Mouse (Mus musculus): Measurements from ENCODE around the gene Zhx3. TPM values are rescaled to one million over a fixed set of nuclear protein-coding genes. Genes with fewer than 3 reads are reported as not detected.

Zhx3 gene
- polyA plus RNA-seq, 1 experiment from 2014 or later, result 12.0 TPM

DNA sequence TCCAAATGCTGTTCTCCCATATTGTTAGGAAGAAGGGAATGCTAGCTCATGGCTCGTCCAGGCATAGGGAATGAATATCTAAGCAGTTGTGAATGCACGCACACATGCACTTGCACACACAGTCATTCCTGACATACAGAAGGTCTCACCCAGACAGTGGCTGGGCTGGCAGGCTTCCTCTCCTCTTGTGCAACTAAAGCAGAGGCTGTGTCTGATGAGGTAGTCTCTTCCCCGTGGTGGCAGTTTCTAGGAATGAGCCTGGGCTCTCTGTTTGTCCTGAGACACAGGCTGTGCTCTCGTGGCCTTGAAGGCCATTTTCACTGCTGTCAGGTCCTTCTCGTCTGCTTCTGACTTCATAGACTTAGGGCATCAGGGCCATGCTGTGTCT lies 128.0 kb downstream of the Zhx3 start:
- H3K27ac ChIP-seq, result no peak overlapping the region
- H3K4me3 ChIP-seq, result no peak overlapping the region
- no peak overlapping the region for H3K4me2 ChIP-seq (replicated peaks)
- 94% methylated on average over 5 of the region's 5 CpGs for WGBS
- no peaks in the 10 kb centered on the region for H3K9me3 ChIP-seq
- H3K27me3 ChIP-seq, result no peaks in the 10 kb centered on the region
- H3K4me1 ChIP-seq, result peaks cover 20% of the 10 kb centered on the region
- peaks cover 57% of the 10 kb centered on the region for H3K36me3 ChIP-seq
- H3K9ac ChIP-seq, result no peak overlapping the region
- ATAC-seq (ENCODE audit: insufficient number of reproducible peaks, insufficient read depth, low FRiP score, low TSS enrichment), result no peak

DNA sequence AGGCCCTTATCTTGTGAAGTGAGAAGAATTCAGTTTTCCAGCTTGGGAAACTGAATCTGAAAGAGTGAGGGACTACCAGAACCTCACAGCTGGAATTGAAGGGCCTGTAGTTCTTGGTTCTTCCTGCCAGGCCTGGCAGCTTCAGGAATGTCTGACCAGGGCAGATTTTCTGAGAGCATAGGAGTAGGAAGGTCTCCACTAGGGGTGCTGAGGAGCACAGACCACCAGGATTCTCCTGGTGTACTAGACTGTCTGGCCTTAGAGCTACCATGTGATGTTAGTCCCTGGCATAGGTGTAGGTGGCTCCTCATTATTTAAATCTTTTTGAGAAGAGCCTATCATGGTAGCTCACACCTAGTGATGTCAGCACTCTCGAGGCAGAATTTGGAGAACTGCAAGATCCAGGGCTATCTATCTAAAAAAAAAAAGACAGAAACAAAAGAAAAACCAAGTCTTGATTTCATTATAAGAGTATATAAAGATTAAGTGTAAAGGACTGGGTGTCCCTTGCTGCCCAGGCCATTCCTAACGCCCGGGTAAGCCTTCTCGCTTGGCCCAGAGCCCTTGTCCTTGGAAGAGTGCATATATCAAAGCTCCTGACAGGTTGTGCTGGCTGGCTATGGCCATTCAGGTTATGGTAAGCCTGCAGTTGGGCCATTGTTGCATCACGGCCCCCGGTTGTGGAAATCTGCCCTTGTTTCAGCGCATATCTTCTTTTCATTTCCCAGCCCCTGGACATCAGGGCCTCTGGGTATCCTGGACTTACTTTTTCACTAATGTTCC lies 128.6 kb downstream of the Zhx3 start:
- Histone ChIP-seq H3K9ac (no peak overlapping the region), H3K36me3 (peaks cover 56% of the 10 kb centered on the region), H3K4me1 (peaks cover 26% of the 10 kb centered on the region), H3K27ac (no peak overlapping the region; the same call in 1 of the 2 replicates), H3K27me3 (no peaks in the 10 kb centered on the region), H3K9me3 (no peaks in the 10 kb centered on the region), H3K4me2 (replicated peaks) (no peak overlapping the region), H3K4me3 (no peak overlapping the region)
- no peak for ATAC-seq (ENCODE audit: insufficient number of reproducible peaks, insufficient read depth, low FRiP score, low TSS enrichment)
- WGBS, result 93% methylated on average over 7 of the region's 7 CpGs

DNA sequence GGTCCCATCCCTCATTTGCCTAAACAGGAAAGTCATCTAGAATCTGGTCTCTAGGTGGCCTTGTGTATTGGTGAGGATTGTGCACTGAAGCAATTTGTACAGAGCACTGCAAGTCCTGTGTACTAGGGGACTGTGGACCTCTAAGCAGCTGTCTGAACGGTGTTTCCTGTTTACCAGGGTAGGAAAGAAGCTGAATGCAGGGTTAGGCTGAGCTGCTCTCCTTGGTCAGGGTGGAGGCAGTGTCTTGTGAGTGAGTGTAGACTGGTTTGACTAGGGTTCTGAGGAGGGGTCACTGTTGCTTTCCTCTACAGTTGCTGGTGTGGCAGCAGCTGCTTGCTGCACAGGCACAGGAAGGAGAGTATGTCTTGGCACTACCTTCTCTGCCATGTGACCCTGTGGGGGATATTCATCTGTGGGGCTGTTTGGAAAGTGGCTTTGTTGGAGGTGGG lies 130.6 kb downstream of the Zhx3 start:
- Histone ChIP-seq H3K4me2 (replicated peaks) (no peak overlapping the region), H3K4me3 (no peak overlapping the region), H3K9ac (no peak overlapping the region), H3K9me3 (no peaks in the 10 kb centered on the region), H3K27me3 (no peaks in the 10 kb centered on the region), H3K27ac (no peak overlapping the region), H3K4me1 (peaks cover 28% of the 10 kb centered on the region), H3K36me3 (peaks cover 42% of the 10 kb centered on the region)
- WGBS, result 70% methylated on average over 1 of the region's 1 CpGs
- ATAC-seq (ENCODE audit: insufficient number of reproducible peaks, insufficient read depth, low FRiP score, low TSS enrichment), result no peak

DNA sequence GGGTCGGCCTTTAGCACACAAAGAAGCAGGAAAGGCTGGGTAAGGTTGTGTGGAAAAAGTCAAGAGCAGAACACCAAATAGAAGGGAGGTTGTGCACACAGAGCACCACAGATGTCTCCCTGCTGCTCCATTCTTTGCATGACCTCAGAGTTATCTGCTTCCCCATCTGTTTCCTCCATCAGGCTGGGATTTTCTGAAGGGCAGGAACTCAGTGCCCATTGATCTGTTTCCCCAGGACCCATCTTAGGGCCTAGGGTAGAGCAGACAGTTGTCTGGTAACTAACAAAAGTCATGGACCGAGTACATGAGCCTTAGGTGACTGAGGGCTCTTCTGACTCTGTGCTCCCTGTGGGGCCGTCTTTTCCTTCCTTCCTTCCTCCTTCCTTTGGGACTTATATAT lies 131.2 kb downstream of the Zhx3 start:
- Histone ChIP-seq H3K36me3 (peaks cover 42% of the 10 kb centered on the region), H3K4me1 (peaks cover 28% of the 10 kb centered on the region), H3K4me3 (no peak overlapping the region), H3K27ac (no peak overlapping the region), H3K27me3 (no peaks in the 10 kb centered on the region), H3K9ac (no peak overlapping the region), H3K4me2 (replicated peaks) (no peak overlapping the region), H3K9me3 (no peaks in the 10 kb centered on the region)
- 79% methylated on average over 3 of the region's 3 CpGs for WGBS
- no peak for ATAC-seq (ENCODE audit: insufficient number of reproducible peaks, insufficient read depth, low FRiP score, low TSS enrichment)

DNA sequence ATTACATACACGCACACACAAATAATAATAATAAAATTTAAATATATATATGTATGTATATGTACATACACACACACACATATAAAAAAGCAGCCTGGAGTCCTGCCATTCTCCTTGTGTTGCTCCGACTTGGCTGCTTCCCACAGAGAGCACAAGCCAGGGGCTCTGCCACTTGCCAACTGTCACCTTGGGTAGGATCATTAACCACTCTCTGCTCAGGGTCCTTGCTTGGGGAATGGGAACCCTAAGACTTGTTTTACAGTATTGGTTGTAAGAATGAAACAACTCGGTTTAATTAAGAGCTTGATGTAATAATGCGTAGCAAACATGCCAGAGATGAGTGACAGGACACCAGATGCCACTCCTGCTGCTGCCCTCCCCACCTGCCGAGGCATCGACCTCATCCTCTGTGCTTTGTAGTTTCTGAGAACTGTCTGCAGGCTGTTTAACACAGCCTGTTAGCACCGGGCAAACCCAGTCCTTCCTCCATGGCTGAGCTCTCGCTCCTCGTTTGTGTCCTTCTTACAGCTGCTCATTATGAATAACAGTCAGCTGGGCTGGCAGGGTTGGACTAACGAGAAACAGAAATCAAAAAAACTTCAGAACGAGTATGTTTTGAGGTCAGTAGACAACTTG lies 132.2 kb downstream of the Zhx3 start:
- Histone ChIP-seq H3K27ac (0 out of 2 replicates have a peak overlapping the region, but pooled peaks have one; percentile 43), H3K4me2 (replicated peaks) (no peak overlapping the region), H3K9ac (no peak overlapping the region), H3K4me3 (no peak overlapping the region), H3K4me1 (peaks cover 28% of the 10 kb centered on the region), H3K27me3 (no peaks in the 10 kb centered on the region), H3K36me3 (peaks cover 42% of the 10 kb centered on the region), H3K9me3 (no peaks in the 10 kb centered on the region)
- no peak for ATAC-seq (ENCODE audit: insufficient number of reproducible peaks, insufficient read depth, low FRiP score, low TSS enrichment)
- WGBS, result 64% methylated on average over 11 of the region's 11 CpGs

DNA sequence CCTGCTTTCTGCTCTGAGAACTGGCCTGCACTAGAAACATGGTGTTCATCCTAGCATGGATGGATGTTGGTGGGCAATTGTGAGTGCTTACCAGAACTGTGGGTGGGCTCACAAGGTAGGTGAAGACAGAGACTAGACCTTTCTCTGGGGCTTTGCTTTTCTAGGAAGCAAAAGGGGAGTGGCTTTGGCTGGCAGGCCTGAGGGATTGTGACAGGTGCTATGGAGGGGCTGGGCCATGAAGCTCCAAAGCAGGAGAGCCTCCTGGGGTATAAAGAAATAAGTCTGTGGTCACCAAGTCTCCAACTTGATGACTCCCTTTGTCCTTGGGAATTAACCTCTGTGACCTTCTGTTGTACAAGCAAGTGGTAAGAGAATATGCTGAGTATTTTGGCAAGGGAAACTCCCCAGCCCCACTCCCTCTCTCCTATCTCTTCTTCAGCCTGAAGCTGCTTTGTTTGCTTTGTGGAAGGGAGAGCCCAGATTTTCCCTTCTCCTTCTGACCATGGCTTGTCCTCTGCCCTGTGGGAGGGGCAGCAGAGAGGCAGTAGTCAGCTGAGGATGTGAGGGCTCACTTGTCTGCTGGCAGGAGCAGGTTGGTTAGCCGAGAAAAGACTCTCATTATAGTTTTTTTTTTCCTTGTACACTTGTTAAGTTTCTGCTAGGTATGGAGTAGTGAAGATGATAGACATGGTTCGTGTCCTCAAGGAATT lies 133.0 kb downstream of the Zhx3 start:
- H3K4me2 ChIP-seq (replicated peaks), result no peak overlapping the region
- H3K4me3 ChIP-seq, result no peak overlapping the region
- H3K27ac ChIP-seq, result 0 out of 2 replicates have a peak overlapping the region, but pooled peaks have one; percentile 18
- peaks cover 40% of the 10 kb centered on the region for H3K36me3 ChIP-seq
- H3K27me3 ChIP-seq, result no peaks in the 10 kb centered on the region
- H3K9ac ChIP-seq, result no peak overlapping the region
- 66% methylated on average over 2 of the region's 2 CpGs for WGBS
- no peaks in the 10 kb centered on the region for H3K9me3 ChIP-seq
- no peak for ATAC-seq (ENCODE audit: insufficient number of reproducible peaks, insufficient read depth, low FRiP score, low TSS enrichment)
- H3K4me1 ChIP-seq, result peaks cover 28% of the 10 kb centered on the region

DNA sequence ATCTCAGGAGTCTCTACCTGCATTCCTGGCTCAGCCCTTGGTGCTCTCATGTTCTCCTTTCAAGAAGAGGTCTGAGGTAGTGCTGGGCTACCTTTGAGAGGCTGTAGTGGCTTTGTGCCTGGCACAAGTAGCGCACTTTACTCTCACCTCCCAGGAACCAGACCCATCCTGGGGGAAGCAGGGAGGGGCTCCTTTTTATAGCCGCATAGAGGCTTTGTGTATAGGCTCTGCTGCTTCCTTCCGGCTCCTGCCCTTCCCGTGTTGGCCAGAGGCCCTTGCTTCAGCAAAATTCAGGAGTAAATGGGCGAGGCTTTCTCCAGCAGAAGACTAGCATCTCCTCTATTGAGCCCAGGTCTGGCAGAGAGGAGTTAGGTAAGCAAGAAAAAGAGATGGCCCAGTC lies 134.4 kb downstream of the Zhx3 start:
- H3K4me2 ChIP-seq (replicated peaks), result no peak overlapping the region
- H3K4me1 ChIP-seq, result peaks cover 43% of the 10 kb centered on the region
- H3K36me3 ChIP-seq, result peaks cover 36% of the 10 kb centered on the region
- no peak for ATAC-seq (ENCODE audit: insufficient number of reproducible peaks, insufficient read depth, low FRiP score, low TSS enrichment)
- no peaks in the 10 kb centered on the region for H3K9me3 ChIP-seq
- H3K9ac ChIP-seq, result no peak overlapping the region
- no peak overlapping the region for H3K4me3 ChIP-seq
- H3K27ac ChIP-seq, result no peak overlapping the region
- 86% methylated on average over 5 of the region's 5 CpGs for WGBS
- no peaks in the 10 kb centered on the region for H3K27me3 ChIP-seq

DNA sequence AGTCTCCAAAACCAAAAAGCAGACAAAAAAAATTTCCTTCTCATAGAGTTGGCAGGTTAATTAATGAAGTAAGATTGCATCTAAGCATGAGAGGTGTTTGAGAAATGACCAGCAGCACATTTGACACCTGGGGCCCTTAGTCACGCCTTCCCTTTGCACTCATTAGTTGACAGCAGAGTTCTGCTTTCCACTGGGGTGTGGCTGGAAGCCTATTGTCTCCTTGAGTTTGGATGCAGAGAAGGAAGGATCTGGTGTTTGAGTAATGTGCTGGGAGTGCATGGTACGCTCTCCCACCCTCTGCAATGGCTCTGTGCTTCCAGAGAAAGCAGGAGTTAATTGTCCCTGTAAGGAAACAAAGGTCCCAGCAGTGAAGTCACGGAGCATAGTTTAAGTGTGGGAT lies 136.3 kb downstream of the Zhx3 start:
- Histone ChIP-seq H3K4me1 (peaks cover 46% of the 10 kb centered on the region), H3K36me3 (peaks cover 36% of the 10 kb centered on the region), H3K4me3 (no peak overlapping the region), H3K4me2 (replicated peaks) (no peak overlapping the region), H3K9me3 (no peaks in the 10 kb centered on the region), H3K27ac (no peak overlapping the region), H3K9ac (no peak overlapping the region), H3K27me3 (no peaks in the 10 kb centered on the region)
- 88% methylated on average over 3 of the region's 3 CpGs for WGBS
- ATAC-seq (ENCODE audit: insufficient number of reproducible peaks, insufficient read depth, low FRiP score, low TSS enrichment), result no peak

DNA sequence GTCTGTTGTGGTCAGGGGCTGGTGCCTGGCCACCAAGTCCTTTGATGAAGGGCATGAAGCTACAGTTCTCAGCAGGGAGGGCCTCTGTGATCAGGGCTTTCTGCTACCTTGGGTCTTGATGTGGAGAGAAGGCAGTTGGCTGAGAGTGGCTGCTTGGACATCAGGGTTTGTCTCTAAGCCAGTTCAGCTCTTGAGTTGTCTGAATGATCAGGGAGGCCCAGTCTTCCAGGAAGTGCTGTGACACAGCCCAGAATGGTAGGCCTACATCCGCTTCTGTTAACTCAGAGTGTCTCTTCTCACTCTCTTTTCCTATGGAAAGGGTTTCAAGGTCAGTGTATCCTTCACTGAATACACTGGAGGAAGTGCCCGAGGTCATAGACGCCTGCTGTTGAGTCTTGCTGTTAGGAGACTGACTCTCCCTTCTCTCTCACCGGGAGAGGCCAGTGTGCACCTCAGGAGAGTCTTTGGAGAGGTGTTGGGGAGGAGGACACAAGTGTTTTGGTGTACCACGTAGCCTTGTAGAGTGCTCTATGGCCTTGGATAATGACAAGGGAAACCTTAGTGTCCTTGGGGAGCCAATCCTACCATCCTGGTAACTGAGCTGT lies 137.0 kb downstream of the Zhx3 start:
- no peak overlapping the region for H3K4me2 ChIP-seq (replicated peaks)
- WGBS, result 90% methylated on average over 5 of the region's 5 CpGs

DNA sequence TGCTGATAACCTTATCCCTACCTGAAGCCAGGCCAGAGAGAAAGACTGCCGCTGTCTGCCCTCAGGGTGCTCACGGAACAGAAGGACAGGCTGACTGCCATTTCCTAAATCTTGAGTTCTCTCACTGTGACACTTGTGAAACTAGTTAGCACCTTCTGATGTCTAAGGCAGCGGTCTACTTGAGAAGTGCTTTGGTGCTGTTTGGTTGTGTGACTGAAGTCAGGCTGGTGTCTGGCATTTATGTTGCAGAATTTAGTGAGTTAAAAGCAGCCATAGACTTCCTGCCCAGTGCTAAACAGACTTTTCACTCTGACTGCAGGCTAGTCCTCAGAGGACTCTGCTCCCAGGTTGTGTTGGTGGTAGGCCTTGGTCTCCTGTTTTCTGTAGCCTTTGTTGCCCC lies 138.5 kb downstream of the Zhx3 start:
- peak overlapping the region; percentile 88 for H3K4me2 ChIP-seq (replicated peaks)
- H3K36me3 ChIP-seq, result peaks cover 29% of the 10 kb centered on the region
- H3K27me3 ChIP-seq, result no peaks in the 10 kb centered on the region
- WGBS, result 80% methylated on average over 3 of the region's 3 CpGs
- H3K9ac ChIP-seq, result no peak overlapping the region
- H3K4me1 ChIP-seq, result peaks cover 30% of the 10 kb centered on the region
- H3K27ac ChIP-seq, result no peak overlapping the region
- H3K9me3 ChIP-seq, result no peaks in the 10 kb centered on the region
- no peak for ATAC-seq (ENCODE audit: insufficient number of reproducible peaks, insufficient read depth, low FRiP score, low TSS enrichment)
- H3K4me3 ChIP-seq, result no peak overlapping the region

More for the DNA sequence above, 137.0 kb downstream of the Zhx3 start:
- no peak for ATAC-seq (ENCODE audit: insufficient number of reproducible peaks, insufficient read depth, low FRiP score, low TSS enrichment)
- Histone ChIP-seq H3K4me1 (peaks cover 40% of the 10 kb centered on the region), H3K4me3 (no peak overlapping the region), H3K9me3 (no peaks in the 10 kb centered on the region), H3K27me3 (no peaks in the 10 kb centered on the region), H3K36me3 (peaks cover 36% of the 10 kb centered on the region), H3K9ac (no peak overlapping the region), H3K27ac (no peak overlapping the region)

DNA sequence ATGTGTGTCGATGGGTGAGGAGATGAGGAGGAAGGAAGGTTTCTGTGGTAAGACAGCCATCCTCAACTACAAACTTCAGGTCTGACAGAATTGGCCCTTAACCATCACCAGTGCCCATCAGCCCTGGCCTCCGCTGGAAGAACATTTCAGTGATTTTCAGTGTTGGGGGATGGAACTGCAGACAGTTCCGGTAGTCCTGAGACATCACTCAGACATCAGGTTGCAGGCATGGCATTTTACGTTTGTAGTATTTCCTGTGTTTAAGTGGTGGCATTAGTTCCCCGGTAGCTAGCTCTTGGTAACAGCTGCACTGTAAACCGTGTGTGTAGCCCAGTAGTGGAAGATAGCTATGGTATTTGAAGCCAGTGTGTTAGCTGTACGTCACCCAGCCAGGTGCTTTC lies 139.7 kb downstream of the Zhx3 start:
- peaks cover 27% of the 10 kb centered on the region for H3K4me1 ChIP-seq
- ATAC-seq (ENCODE audit: insufficient number of reproducible peaks, insufficient read depth, low FRiP score, low TSS enrichment), result no peak
- peak overlapping the region; percentile 88 for H3K4me2 ChIP-seq (replicated peaks)
- no peaks in the 10 kb centered on the region for H3K27me3 ChIP-seq
- no peak overlapping the region for H3K27ac ChIP-seq
- 48% methylated on average over 7 of the region's 7 CpGs for WGBS
- H3K9ac ChIP-seq, result peak overlapping the region; percentile 99
- peak overlapping the region; percentile 91 for H3K4me3 ChIP-seq
- H3K36me3 ChIP-seq, result peaks cover 28% of the 10 kb centered on the region
- H3K9me3 ChIP-seq, result no peaks in the 10 kb centered on the region
